Mouse (Mus musculus) midbrain, postnatal 0 days (tissue): ENCODE results near the gene Phf7. TPM values are rescaled to one million over a fixed set of nuclear protein-coding genes. Genes with fewer than 3 reads are reported as not detected.

ENCODE experiments used
- ATAC-seq: fragments of 200-750 bp; cut with Nextera tagmentation; 2 replicates; pipeline ENCODE4 v1.8.0; 2017; ENCODE audit warnings: moderate number of reproducible peaks, mild to moderate bottlenecking, moderate TSS enrichment, moderate library complexity; ENCODE audit not compliant: low FRiP score
- DNase-seq: peaks from one replicate; pipeline ENCODE4 v3.0.0-alpha.2; 2015; ENCODE audit warnings: low spot score
- H3K27ac ChIP-seq: fragments of 300-500 bp; sonication (generic); 2 replicates; pipeline ENCODE4 v1.5.1; 2014; ENCODE audit warnings: low read depth, mild to moderate bottlenecking, low read length, mixed read lengths
- H3K27me3 ChIP-seq: fragments of 300-500 bp; sonication (generic); 2 replicates; pipeline ENCODE4 v1.6.1; 2014; ENCODE audit warnings: low read length, control low read depth, mixed read lengths; ENCODE audit not compliant: insufficient read depth
- H3K36me3 ChIP-seq: fragments of 300-500 bp; sonication (generic); 2 replicates; pipeline ENCODE4 v1.6.1; 2014; ENCODE audit warnings: low read length, control low read depth, mixed read lengths; ENCODE audit not compliant: insufficient read depth
- H3K4me1 ChIP-seq: fragments of 300-500 bp; sonication (generic); 2 replicates; pipeline ENCODE4 v1.6.1; 2014; ENCODE audit warnings: mild to moderate bottlenecking, control low read depth, antibody characterized with exemption, low read length, mixed read lengths; ENCODE audit not compliant: insufficient read depth
- H3K4me2 ChIP-seq: fragments of 300-500 bp; sonication (generic); 2 replicates; pipeline ENCODE4 v1.6.1; 2014; ENCODE audit warnings: low read depth, mild to moderate bottlenecking, low read length, mixed read lengths; ENCODE audit not compliant: poor library complexity, severe bottlenecking
- H3K4me3 ChIP-seq: fragments of 300-500 bp; sonication (generic); 2 replicates; pipeline ENCODE4 v1.5.1; 2014; ENCODE audit warnings: low read depth, mild to moderate bottlenecking, low read length, moderate library complexity
- H3K9ac ChIP-seq: fragments of 300-500 bp; sonication (generic); replicated peaks from 2 replicates; pipeline ENCODE4 v1.6.1; 2014; ENCODE audit warnings: mild to moderate bottlenecking, low read length, moderate library complexity, mixed read lengths; ENCODE audit not compliant: poor library complexity, severe bottlenecking
- H3K9me3 ChIP-seq: fragments of 300-500 bp; sonication (generic); 2 replicates; pipeline ENCODE4 v1.6.1; 2016; ENCODE audit warnings: low read length, control low read depth
- CTCF ChIP-seq: IDR thresholded peaks from 2 replicates; pipeline ENCODE4 v1.5.1; 2016; ENCODE audit warnings: antibody characterized with exemption, mild to moderate bottlenecking
- WGBS: fragments of 180-500 bp; shearing (Covaris S2); extraction: QIAGEN DNeasy Blood & Tissue Kit; methylation state at CpG from one replicate; pipeline ENCODE4 v1.1.7; 2014; 5-methylcytosine and 5-hydroxymethylcytosine counted together
- polyA plus RNA-seq: library from polyadenylated mRNA; unstranded; fragments of >200 nt; fragmentation: Nextera tagmentation; extraction: Ambion mirVana; gene quantifications from 2 replicates; pipeline ENCODE4 v1.2.1, GENCODE M21; 2015
- total RNA-seq: library from RNA; depleted of rRNA; stranded (reverse); fragments of >200 nt; gene quantifications from 2 replicates; pipeline ENCODE4 v1.2.3, GENCODE M21; 2014

Phf7 gene
- total and polyA plus RNA-seq, 2 experiments from 2014 or later = 4.4 to 8.7 TPM

DNA sequence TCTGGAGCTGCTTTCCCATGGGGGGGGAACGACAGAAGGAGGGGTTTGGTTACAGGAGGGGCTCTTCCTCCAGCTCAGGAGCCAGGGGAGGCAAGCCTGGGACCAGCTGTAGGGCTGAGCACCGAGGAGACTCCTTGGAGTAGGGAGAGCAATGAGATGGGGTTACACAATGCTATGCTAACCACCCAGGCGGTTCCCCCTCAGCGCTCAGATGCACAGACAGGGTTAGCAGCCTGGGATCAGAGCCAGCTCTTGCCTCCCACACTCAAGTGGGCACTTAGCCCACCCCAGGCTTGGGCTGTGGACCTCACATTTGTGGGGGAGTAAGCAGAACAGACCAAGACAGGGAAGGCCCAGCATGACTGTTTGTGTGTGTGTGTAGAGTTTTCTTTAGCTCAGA lies 24.1 kb downstream of the Phf7 start:
- Histone ChIP-seq H3K4me3 (no peak overlapping the region), H3K27me3 (no peaks in the 10 kb centered on the region), H3K9me3 (no peaks in the 10 kb centered on the region), H3K9ac (no peak overlapping the region), H3K27ac (no peak overlapping the region), H3K4me1 (no peaks in the 10 kb centered on the region), H3K36me3 (no peaks in the 10 kb centered on the region), H3K4me2 (no peak overlapping the region)
- TF ChIP-seq CTCF = no peak
- DNase-seq (peak; percentile 70), ATAC-seq (peak; percentile 33; the same call in 1 of the 2 replicates)
- WGBS = 65% methylated on average over 4 of the region's 4 CpGs

DNA sequence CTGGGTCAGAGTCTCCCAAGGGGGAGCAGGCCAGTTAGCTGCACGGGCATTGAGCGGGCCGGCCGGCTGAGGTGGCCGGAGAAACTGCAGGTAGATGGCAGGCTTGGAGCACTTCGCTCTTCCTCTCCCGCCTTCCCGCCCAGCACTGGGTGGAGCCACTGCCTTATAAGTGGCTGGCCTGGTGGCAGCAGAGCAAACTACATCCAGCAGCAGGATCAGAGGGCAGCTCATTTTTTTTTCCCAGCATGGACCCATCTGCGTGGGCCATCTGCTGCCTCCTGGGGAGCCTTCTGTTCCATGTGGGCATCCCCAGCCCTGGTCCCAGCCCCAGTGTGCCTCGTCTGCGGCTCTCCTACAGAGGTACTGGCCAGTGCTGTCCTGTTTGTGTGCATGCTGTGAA lies 33.5 kb downstream of the Phf7 start, which contains the start of gene Sema3g:
Sema3g (plus strand) TSS at position 195 of the 400 bp plus-strand sequence.
- Histone ChIP-seq H3K4me3 (no peak within 1 kb of the TSS), H3K36me3 (no peaks in the 10 kb centered on the region), H3K27me3 (no peaks in the 10 kb centered on the region), H3K27ac (no peak within 1 kb of the TSS), H3K9ac (no peak within 1 kb of the TSS; the same call in 1 of the 2 replicates), H3K4me1 (no peaks in the 10 kb centered on the region), H3K4me2 (no peak within 1 kb of the TSS), H3K9me3 (no peaks in the 10 kb centered on the region)
- DNase-seq = peak; percentile 63
- peak; percentile 45 for ATAC-seq
- TF ChIP-seq CTCF = peak; percentile 72
- 13% methylated on average over 11 of the region's 11 CpGs for WGBS

DNA sequence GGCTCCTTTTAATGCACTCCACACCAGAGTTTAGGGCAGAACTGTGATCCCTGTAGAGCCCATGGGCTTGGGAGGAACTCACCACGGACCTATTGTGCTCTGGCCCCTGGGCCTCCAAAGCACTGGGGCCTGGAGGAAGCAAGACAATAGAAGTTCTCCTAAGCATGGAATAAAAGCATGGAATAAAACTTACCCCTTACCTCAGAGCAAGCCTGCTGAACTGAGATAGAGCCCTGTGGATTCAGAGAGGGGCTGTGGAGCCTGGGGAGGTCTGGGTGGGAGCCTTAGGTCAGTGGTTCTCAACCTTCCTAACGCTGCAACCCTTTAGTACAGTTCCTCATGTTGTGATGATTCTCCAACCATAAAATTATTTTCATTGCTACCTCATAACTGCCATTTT lies 34.3 kb downstream of the Phf7 start, which contains the start of gene Nisch:
Nisch (minus strand) TSS at position 101 of the 400 bp plus-strand sequence.
- no peak for TF ChIP-seq CTCF
- no peaks in the 10 kb centered on the region for H3K4me1 ChIP-seq
- ATAC-seq = no peak

DNA sequence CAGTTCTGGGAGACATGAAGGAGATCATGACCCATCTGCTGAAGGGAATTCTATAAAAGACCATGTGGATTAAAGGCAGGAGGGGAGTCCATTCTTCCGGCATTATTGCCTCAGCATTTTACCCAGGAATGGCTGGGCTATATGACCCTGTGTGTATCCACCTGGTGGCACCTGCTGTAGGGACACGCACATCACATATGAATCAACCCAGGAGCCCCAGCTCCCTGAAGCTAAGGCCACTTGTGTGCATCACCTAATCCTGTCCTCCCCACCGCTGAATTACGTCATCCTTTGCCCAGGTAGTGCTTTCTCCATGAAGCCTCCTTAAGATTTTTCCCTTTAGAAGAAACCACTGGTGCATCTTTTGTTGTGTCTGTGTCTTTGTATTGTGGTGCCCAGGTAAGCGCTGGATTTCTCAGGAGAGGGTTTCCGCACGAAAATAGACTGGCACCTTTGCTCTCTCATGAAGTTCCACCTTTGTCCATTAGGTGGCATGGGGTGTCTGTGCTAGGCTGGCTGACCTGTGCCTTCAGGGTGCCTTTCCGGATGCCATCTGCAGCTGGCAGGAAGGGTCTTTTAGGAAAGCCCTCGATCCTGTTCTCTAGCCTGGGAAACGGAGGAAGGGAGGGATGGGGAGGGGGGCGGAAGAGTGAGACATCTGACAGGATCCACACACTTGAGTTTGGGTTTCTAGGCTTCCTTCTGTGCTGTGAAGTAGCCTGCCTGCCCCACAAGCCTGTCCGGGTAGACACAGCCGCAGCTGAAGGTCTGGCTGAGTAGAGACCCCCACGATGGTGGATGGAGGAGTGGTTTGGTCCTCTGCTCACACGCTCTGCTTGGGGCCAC lies 35.7 kb downstream of the Phf7 start:
- DNase-seq (peak; percentile 82), ATAC-seq (peak; percentile 73)
- WGBS = 26% methylated on average over 15 of the region's 15 CpGs
- Histone ChIP-seq H3K9ac (no peak overlapping the region), H3K4me3 (no peak overlapping the region), H3K9me3 (no peaks in the 10 kb centered on the region), H3K27me3 (no peaks in the 10 kb centered on the region), H3K4me1 (no peaks in the 10 kb centered on the region), H3K27ac (no peak overlapping the region), H3K4me2 (no peak overlapping the region), H3K36me3 (no peaks in the 10 kb centered on the region)
- TF ChIP-seq CTCF = peak; percentile 94

More for the DNA sequence above, 34.3 kb downstream of the Phf7 start, which contains the start of gene Nisch:
- H3K27ac ChIP-seq = no peak within 1 kb of the TSS
- H3K36me3 ChIP-seq = no peaks in the 10 kb centered on the region
- H3K9me3 ChIP-seq = no peaks in the 10 kb centered on the region
- WGBS = 63% methylated on average over 2 of the region's 2 CpGs
- DNase-seq = no peak
- H3K4me3 ChIP-seq = no peak within 1 kb of the TSS
- H3K4me2 ChIP-seq = no peak within 1 kb of the TSS
- no peak within 1 kb of the TSS for H3K9ac ChIP-seq
- no peaks in the 10 kb centered on the region for H3K27me3 ChIP-seq

DNA sequence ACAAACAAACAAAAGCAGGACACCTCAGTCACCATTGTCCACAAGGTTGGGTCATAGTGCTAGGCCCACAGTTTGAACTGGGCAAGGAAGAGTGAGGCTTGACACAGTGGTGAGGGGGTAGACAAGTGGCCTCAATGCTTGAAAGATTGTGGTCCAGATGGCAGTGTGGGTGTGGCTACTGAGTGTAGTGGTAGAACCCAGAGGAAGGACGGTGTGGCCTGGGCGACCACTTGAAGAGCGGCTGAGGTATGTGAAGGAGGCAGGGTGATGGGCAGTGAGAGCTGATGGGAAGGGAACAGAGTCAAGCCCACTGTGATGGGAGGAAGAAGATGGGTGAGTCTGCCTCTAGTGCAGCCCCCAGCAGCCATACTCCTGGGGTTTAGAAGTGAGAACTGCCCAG lies 36.4 kb downstream of the Phf7 start:
- ATAC-seq (no peak; the same call in 1 of the 2 replicates), DNase-seq (no peak)
- Histone ChIP-seq H3K27ac (no peak overlapping the region), H3K9ac (no peak overlapping the region), H3K4me1 (no peaks in the 10 kb centered on the region), H3K4me2 (no peak overlapping the region), H3K27me3 (no peaks in the 10 kb centered on the region), H3K4me3 (no peak overlapping the region), H3K36me3 (no peaks in the 10 kb centered on the region), H3K9me3 (no peaks in the 10 kb centered on the region)
- 94% methylated on average over 3 of the region's 3 CpGs for WGBS
- no peak for TF ChIP-seq CTCF

DNA sequence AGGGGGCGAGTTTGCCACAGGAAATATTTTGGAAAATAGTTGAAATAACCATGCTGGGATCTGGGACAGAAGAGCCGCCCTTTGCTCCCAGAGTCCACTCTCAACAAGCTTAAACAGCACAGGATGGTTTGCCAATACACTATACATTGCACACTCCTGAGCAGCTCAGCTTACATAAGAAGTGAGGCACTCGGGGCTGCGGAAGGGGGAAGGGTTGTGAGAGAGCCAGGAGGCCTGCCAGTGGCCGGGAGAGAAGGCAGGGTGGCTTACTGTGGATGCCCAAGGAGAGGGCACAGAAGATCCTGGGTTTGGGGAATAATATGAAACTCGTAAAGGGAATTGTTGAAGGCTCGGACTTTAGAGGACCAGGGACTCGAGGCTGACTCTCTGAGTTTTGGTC lies 37.2 kb downstream of the Phf7 start:
- WGBS = 70% methylated on average over 8 of the region's 8 CpGs
- Histone ChIP-seq H3K36me3 (no peaks in the 10 kb centered on the region), H3K9ac (no peak overlapping the region), H3K9me3 (no peaks in the 10 kb centered on the region), H3K4me1 (no peaks in the 10 kb centered on the region), H3K4me3 (no peak overlapping the region), H3K27ac (no peak overlapping the region), H3K27me3 (no peaks in the 10 kb centered on the region), H3K4me2 (no peak overlapping the region)
- TF ChIP-seq CTCF = no peak
- no peak for DNase-seq
- ATAC-seq = no peak
